Mouse (Mus musculus): Measurements from ENCODE around the gene Golga2. TPM values are rescaled to one million over a fixed set of nuclear protein-coding genes. Genes with fewer than 3 reads are reported as not detected.
"Not testable (repeated sequence)": the region's sequence is repeated elsewhere in the genome, so short reads cannot be mapped to it uniquely, and the experiment has no call there.

Golga2 gene
- polyA plus RNA-seq, 1 experiment from 2014 or later = 7.0 TPM

- no peak for ATAC-seq
Observed at GRCm38 (mm10) chr2:32283986-32284385, 3.2 kb upstream of the Golga2 start.

GRCm38 (mm10) chr2:32287923-32288367, 761 bp downstream of the Golga2 start, which contains the start of gene Swi5:
TSS of gene Swi5 (minus strand) at chr2:32288075.
- Histone ChIP-seq H3K9me3 (ENCODE audit: low read length) (no peaks in the 10 kb centered on the region), H3K4me2 (ENCODE audit: low read depth, low read length) (peak within 1 kb of the TSS; percentile 95), H3K27me3 (ENCODE audit: insufficient read depth, low read length) (no peaks in the 10 kb centered on the region), H3K4me3 (ENCODE audit: low read depth, low read length) (peak within 1 kb of the TSS; percentile 90), H3K36me3 (replicated peaks; ENCODE audit: insufficient read depth, low read length) (peaks cover 19% of the 10 kb centered on the region), H3K27ac (ENCODE audit: low read depth) (peak within 1 kb of the TSS; percentile 96), H3K4me1 (ENCODE audit: insufficient read depth) (peaks cover 26% of the 10 kb centered on the region), H3K9ac (replicated peaks) (peak within 1 kb of the TSS; percentile 95)
- ATAC-seq = peak; percentile 98
- no peak for TF ChIP-seq CTCF (IDR thresholded peaks at IDR 0.05; ENCODE audit: low read depth)
- TF ChIP-seq EP300 (IDR thresholded peaks at IDR 0.05; ENCODE audit: low read depth) = no peak
- DNase-seq = peak; percentile 100
- under 1% methylated on average over 37 of the region's 41 CpGs for WGBS (ENCODE audit: insufficient replicate concordance)

More at GRCm38 (mm10) chr2:32283986-32284385, 3.2 kb upstream of the Golga2 start:
- Histone ChIP-seq H3K4me3 (ENCODE audit: low read depth, low read length) (no peak overlapping the region), H3K9ac (replicated peaks) (no peak overlapping the region; the same call in 1 of the 2 replicates), H3K27ac (ENCODE audit: low read depth) (no peak overlapping the region), H3K4me1 (ENCODE audit: insufficient read depth) (peaks cover 14% of the 10 kb centered on the region), H3K9me3 (ENCODE audit: low read length) (no peaks in the 10 kb centered on the region), H3K4me2 (ENCODE audit: low read depth, low read length) (no peak overlapping the region), H3K36me3 (replicated peaks; ENCODE audit: insufficient read depth, low read length) (peaks cover 27% of the 10 kb centered on the region), H3K27me3 (ENCODE audit: insufficient read depth, low read length) (no peaks in the 10 kb centered on the region)
- 84% methylated on average over 3 of the region's 3 CpGs for WGBS (ENCODE audit: insufficient replicate concordance)
- TF ChIP-seq CTCF (IDR thresholded peaks at IDR 0.05; ENCODE audit: low read depth) (no peak), EP300 (IDR thresholded peaks at IDR 0.05; ENCODE audit: low read depth) (no peak)
- no peak for DNase-seq

GRCm38 (mm10) chr2:32288371-32288931, 1.3 kb downstream of the Golga2 start:
- TF ChIP-seq EP300 (IDR thresholded peaks at IDR 0.05; ENCODE audit: low read depth) (no peak), CTCF (IDR thresholded peaks at IDR 0.05; ENCODE audit: low read depth) (no peak)
- H3K36me3 ChIP-seq (replicated peaks; ENCODE audit: insufficient read depth, low read length) = peaks cover 21% of the 10 kb centered on the region
- H3K27me3 ChIP-seq (ENCODE audit: insufficient read depth, low read length) = no peaks in the 10 kb centered on the region
- peaks cover 26% of the 10 kb centered on the region for H3K4me1 ChIP-seq (ENCODE audit: insufficient read depth)
- H3K27ac ChIP-seq (ENCODE audit: low read depth) = peak overlapping the region; percentile 84
- H3K4me2 ChIP-seq (ENCODE audit: low read depth, low read length) = peak overlapping the region; percentile 95
- DNase-seq = no peak
- H3K9me3 ChIP-seq (ENCODE audit: low read length) = no peaks in the 10 kb centered on the region
- H3K9ac ChIP-seq (replicated peaks) = peak overlapping the region; percentile 87
- ATAC-seq = peak; percentile 49
- WGBS (ENCODE audit: insufficient replicate concordance) = 2% methylated on average over 29 of the region's 29 CpGs
- H3K4me3 ChIP-seq (ENCODE audit: low read depth, low read length) = peak overlapping the region; percentile 90

GRCm38 (mm10) chr2:32289578-32289977, 2.4 kb downstream of the Golga2 start:
- H3K9ac ChIP-seq (replicated peaks) = peak overlapping the region; percentile 87; the same call in 1 of the 2 replicates
- peaks cover 26% of the 10 kb centered on the region for H3K4me1 ChIP-seq (ENCODE audit: insufficient read depth)
- H3K9me3 ChIP-seq (ENCODE audit: low read length) = no peaks in the 10 kb centered on the region
- H3K36me3 ChIP-seq (replicated peaks; ENCODE audit: insufficient read depth, low read length) = peaks cover 13% of the 10 kb centered on the region
- peak overlapping the region; percentile 90; the same call in 1 of the 2 replicates for H3K4me3 ChIP-seq (ENCODE audit: low read depth, low read length)
- no peaks in the 10 kb centered on the region for H3K27me3 ChIP-seq (ENCODE audit: insufficient read depth, low read length)
- TF ChIP-seq CTCF (IDR thresholded peaks at IDR 0.05; ENCODE audit: low read depth) (peak; percentile 77), EP300 (IDR thresholded peaks at IDR 0.05; ENCODE audit: low read depth) (no peak)
- DNase-seq = peak; percentile 15
- peak overlapping the region; percentile 95 for H3K4me2 ChIP-seq (ENCODE audit: low read depth, low read length)
- ATAC-seq = no peak
- peak overlapping the region; percentile 84 for H3K27ac ChIP-seq (ENCODE audit: low read depth)

GRCm38 (mm10) chr2:32294348-32294747, 7.2 kb downstream of the Golga2 start:
- ATAC-seq = no peak
- no peak overlapping the region for H3K4me3 ChIP-seq (ENCODE audit: low read depth, low read length)
- H3K9me3 ChIP-seq (ENCODE audit: low read length) = no peaks in the 10 kb centered on the region
- no peak for DNase-seq
- H3K36me3 ChIP-seq (replicated peaks; ENCODE audit: insufficient read depth, low read length) = peaks cover 39% of the 10 kb centered on the region
- no peaks in the 10 kb centered on the region for H3K27me3 ChIP-seq (ENCODE audit: insufficient read depth, low read length)
- peaks cover 11% of the 10 kb centered on the region for H3K4me1 ChIP-seq (ENCODE audit: insufficient read depth)
- H3K27ac ChIP-seq (ENCODE audit: low read depth) = no peak overlapping the region
- TF ChIP-seq EP300 (IDR thresholded peaks at IDR 0.05; ENCODE audit: low read depth) = no peak
- TF ChIP-seq CTCF (IDR thresholded peaks at IDR 0.05; ENCODE audit: low read depth) = no peak
- no peak overlapping the region for H3K4me2 ChIP-seq (ENCODE audit: low read depth, low read length)
- H3K9ac ChIP-seq (replicated peaks) = no peak overlapping the region
- WGBS (ENCODE audit: insufficient replicate concordance) = 88% methylated on average over 8 of the region's 8 CpGs

GRCm38 (mm10) chr2:32295285-32295684, 8.1 kb downstream of the Golga2 start:
- TF ChIP-seq CTCF (IDR thresholded peaks at IDR 0.05; ENCODE audit: low read depth) = no peak
- TF ChIP-seq EP300 (IDR thresholded peaks at IDR 0.05; ENCODE audit: low read depth) = no peak
- Histone ChIP-seq H3K27ac (ENCODE audit: low read depth) (no peak overlapping the region), H3K27me3 (ENCODE audit: insufficient read depth, low read length) (no peaks in the 10 kb centered on the region), H3K4me3 (ENCODE audit: low read depth, low read length) (no peak overlapping the region), H3K9me3 (ENCODE audit: low read length) (no peaks in the 10 kb centered on the region), H3K4me2 (ENCODE audit: low read depth, low read length) (no peak overlapping the region), H3K9ac (replicated peaks) (no peak overlapping the region), H3K4me1 (ENCODE audit: insufficient read depth) (peaks cover 4% of the 10 kb centered on the region; the same call in 1 of the 2 replicates), H3K36me3 (replicated peaks; ENCODE audit: insufficient read depth, low read length) (peaks cover 48% of the 10 kb centered on the region)
- DNase-seq (no peak), ATAC-seq (no peak)
- WGBS (ENCODE audit: insufficient replicate concordance) = 90% methylated on average over 3 of the region's 3 CpGs

GRCm38 (mm10) chr2:32295842-32296241, 8.7 kb downstream of the Golga2 start:
- H3K9me3 ChIP-seq (ENCODE audit: low read length); ATAC-seq; H3K27me3 ChIP-seq (ENCODE audit: insufficient read depth, low read length); H3K4me3 ChIP-seq (ENCODE audit: low read depth, low read length); DNase-seq; H3K27ac ChIP-seq (ENCODE audit: low read depth); H3K4me1 ChIP-seq (ENCODE audit: insufficient read depth); H3K4me2 ChIP-seq (ENCODE audit: low read depth, low read length); H3K9ac ChIP-seq (replicated peaks): not testable (repeated sequence)
- WGBS (ENCODE audit: insufficient replicate concordance) = 67% methylated on average over 2 of the region's 2 CpGs
- H3K36me3 ChIP-seq (replicated peaks; ENCODE audit: insufficient read depth, low read length) = peaks cover 49% of the 10 kb centered on the region

All from liver, postnatal 0 days (tissue).